Mouse (Mus musculus): Measurements from ENCODE around the gene Slc6a1.
"Not testable (repeated sequence)": the region's sequence is repeated elsewhere in the genome, so short reads cannot be mapped to it uniquely, and the experiment has no call there.

Gene Slc6a1

DNA sequence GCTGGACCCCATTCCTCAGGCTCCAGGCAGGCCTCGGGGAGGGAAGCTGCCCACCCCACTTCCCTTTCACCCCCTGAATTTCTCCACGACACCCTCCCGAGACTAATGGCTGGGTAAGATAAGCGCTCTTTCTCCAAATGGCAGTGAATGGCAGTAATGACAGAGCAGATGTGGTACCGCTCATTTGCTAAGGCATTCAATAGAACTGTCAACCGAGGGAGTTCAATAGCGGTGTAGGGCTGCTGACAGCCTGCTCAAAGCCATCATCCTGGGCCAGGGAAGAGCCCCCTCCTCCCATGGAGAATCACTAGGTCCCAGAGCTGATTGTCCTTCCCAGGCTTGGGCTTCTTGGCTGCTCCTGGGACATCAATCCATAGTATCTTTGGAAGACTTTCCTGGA, 6.7 kb downstream of the Slc6a1 start:
- intact Hi-C loops (cut with DNase I), result no loop called here

DNA sequence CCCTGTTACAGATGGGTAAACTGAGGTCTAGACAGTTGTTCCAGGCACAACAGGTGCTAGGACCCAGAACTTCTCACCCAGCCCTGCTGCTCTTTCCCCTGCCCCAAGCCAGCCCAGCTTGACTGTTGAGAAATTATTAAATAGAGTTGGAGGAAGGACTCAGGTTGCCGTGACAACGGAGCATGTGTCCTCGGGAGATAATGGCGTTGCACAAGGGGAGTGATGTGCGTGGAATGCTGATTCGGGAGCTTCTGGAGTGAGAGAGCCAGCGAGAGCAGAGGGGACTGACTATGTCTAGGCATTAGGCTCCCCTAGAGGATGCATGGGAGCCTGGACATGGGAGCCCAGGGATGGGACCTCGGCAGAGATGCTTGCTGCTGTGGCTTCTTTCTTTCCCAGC, 7.7 kb downstream of the Slc6a1 start:
- intact Hi-C loops (cut with DNase I), result no loop called here

DNA sequence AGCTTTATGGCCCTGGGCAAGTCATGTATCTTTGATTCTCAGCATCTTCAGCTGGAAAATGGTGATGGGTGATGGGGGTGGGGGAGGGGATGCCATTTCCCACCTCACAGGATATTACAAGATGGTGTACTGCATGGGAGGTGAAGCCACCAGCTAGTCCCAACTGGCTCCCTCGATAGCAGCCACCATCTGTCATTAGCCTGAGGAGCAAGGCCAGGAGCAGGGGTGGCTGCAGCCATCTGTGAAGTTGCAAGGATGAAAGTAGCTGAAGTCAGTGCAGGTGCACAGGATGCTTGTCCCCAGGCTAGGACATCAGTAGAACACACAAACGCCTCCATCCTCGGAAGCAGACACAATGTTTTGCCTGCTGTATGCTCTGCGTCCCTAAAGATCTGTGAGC, 8.5 kb downstream of the Slc6a1 start:
- intact Hi-C loops (cut with DNase I), result no loop called here

DNA sequence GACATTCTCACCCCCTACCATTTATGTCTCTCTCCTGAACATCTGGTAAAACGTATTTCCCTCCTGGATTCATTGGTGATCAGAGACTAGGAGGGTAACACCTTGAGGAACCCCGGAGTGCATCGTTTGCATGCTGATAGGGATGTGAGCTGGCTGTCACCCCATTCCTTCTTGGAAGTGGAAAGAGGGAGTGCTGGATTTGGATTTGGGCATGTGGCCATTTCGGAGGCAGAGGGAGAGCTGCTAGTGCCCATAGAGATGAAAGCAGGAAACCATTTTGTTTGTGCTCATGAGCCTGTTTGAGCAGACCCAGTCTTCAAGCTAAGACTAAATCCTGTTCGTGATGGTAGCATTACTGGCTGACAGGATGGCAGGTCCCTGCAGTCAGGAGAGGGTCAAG, 9.0 kb downstream of the Slc6a1 start:
- intact Hi-C loops (cut with DNase I), result no loop called here

DNA sequence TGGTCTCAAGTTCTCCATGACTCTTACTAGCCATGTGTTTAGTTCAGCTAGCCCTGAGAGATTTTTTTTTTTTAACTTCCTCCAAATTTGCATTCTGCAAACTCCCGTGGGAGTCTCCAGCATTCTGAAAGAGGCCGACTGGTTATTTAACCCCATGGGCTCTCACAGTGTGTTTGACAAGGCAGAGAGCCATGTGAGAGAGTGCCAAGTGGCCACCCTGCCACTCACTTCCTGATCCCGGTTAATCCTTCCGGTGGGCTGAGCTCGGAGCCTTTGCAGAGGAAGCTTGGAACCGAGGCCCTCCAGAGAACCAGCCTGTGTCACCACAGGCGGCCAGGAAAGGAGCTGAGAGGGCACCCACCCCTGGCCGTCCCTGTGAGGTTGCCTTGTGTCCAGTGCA, 11.1 kb downstream of the Slc6a1 start:
- intact Hi-C loops (cut with DNase I), result no loop called here

DNA sequence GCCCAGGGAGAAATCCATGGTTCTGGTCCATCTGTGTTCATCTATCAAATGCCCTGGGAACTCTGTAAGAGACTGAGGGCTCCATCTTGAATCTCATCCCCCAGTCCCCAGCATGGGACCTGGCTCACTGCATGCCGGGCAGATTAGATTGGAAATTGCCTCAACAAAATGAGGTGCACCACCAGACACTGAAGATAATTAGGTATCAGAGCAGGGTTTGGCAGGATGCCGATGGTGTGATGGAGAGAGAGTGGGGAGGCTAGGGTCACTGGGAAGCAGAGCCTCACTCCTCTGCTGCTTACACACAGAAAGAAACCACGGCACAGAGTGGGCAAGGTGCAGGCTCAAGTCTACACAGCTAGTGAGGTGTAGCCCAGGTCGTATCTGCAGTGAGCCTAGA, 12.7 kb downstream of the Slc6a1 start:
- intact Hi-C loops (cut with DNase I), result no loop called here

DNA sequence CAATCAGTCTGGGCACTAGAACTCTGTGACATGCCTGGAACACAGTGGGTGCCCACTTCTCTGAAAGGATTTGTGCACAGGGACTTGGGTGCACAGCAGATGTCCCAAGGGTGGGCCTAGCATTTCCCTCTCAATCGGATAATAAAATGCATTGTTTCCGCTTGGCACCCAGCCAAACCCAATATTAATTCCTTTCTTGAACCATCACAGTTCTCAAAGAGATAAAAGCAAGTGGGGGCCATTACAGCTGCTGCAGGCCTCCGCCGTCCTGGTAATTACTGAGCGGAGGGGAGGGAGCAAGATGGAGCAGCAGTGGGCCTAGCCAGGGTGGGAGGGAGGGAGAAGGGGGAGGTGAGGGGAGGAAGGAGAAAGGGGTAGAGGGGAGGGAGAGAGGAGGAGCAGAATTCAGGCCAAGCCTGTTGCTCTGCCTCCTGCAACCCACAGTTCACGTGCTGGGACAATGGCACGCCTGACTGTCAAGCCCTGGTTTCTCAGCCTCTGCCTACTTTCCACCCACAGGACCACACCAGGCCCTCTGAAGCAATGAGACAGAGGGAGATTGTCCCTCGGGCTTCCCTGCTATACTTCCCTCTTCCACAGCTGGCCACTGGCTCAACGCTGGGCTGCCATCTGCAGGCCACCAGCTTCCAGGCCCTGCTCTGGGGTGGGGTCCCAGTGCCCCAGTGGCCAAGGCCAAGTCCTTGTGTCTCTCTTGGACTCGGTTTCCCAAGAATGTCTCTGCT, 15.0 kb downstream of the Slc6a1 start:
- intact Hi-C loops (cut with DNase I), result no loop called here

DNA sequence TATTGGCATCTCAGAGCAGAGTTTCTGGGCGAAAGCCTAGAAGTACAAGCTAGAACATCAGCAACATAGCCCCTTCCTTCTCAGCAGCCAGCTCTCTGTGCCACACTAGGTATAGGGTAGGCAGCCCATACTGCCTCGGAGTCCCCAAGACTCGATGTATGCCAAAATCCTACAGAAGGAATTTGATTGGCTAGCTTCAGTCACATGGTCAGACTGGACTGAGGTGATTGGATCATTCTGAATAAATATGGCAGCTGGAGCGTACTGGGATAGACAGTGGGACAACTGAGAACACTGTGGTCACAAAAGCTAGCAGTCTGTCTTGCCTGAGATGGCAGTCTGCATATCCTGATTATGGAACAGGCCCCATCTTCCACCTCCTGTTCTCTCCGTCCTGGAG, 17.3 kb downstream of the Slc6a1 start:
- intact Hi-C loops (cut with DNase I), result no loop called here

DNA sequence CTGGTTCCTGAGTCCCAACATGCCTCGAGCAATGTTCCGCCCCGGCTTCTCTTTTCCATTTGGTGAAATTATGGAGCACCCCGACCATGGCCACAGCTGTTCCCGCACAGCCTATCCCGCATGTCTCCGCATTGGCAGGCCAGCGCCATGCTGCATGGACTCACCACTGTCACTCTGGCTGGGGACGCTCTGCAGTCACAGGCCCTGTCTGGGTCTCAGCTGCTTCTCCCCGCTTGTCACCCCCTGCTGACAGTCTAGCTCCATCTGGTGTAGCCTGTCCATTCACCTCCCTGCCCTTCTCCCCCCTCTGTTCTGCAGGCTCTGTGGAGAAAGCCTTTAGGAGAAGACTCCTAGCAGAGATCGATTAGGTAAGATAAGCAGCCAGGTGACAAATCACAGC, 18.3 kb downstream of the Slc6a1 start:
- intact Hi-C loops (cut with DNase I), result no loop called here

DNA sequence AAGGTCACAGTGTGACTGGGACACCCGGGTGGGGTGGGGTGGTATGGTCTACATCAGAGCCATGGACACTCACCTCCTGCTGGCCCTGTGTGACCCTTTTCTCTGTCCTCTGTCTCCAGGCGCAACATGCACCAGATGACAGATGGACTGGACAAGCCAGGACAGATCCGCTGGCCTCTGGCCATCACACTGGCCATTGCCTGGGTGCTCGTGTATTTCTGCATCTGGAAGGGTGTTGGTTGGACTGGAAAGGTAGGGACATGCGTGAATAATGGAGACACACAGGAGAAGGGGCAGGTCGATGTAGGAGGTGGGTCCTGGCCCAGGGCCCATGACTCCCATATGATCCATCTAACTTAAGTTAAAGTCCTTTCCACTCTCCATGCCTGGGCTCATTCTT, 22.2 kb downstream of the Slc6a1 start:
- intact Hi-C loops (cut with DNase I), result no loop called here

DNA sequence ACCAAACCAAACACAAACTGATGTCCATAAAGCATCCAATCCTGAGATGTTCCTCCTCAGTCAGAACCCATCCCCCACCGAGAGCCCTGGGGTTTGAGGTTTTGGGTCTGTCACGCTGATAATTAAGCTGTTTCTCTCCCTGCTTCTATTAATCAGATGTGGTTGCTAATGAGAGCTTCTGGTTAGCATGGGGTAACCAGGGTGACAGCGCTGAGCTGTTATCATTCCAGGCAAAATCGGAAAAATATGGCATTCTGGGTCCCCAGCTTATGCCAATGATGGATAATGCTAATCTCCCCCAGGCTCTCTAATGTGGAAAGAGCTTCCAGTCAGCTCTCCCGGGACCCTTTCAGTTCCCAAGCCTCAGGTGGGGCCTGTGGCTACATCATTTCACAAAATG, 38.1 kb downstream of the Slc6a1 start:
- intact Hi-C loops (cut with DNase I), result no loop called here

DNA sequence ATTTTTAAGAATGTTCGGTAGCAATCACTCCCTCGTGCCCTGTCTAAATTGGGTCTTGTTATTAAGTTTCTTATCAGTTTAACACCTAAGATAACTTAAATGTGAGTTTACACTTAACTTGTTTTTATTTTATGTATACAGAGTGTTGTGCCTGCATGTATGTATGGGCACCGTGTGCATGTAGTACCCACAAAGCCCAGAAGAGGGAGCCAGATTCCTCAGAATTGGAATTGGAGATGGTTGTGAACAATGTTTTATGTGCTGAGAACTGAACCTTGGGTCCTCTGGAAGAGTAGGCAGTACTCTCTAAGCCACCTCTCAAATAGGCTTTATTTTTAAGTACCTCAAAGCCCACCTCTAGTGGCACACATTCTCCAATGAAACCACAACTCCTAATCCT, 38.7 kb downstream of the Slc6a1 start:
- intact Hi-C loops (cut with DNase I), result no loop called here

DNA sequence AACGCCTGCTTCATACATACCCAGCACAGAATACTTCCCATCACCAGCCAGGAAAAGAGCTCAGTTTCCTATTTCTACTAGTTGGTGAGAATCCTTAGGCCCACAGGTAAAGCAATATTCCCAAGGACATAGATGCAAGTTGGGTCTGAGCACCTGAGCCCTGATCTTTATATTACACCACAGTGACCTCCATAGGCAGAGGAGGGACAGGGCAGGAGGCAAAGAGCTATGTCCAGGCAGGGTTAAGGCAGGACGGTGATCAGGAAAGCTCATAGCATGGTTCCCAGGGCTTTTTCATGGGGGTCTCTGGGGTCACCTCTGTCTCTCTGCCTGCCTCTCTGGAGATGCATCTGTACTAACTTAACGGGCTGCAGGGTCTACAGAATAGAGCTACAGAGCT, 40.5 kb downstream of the Slc6a1 start:
- intact Hi-C loops (cut with DNase I), result no loop called here

DNA sequence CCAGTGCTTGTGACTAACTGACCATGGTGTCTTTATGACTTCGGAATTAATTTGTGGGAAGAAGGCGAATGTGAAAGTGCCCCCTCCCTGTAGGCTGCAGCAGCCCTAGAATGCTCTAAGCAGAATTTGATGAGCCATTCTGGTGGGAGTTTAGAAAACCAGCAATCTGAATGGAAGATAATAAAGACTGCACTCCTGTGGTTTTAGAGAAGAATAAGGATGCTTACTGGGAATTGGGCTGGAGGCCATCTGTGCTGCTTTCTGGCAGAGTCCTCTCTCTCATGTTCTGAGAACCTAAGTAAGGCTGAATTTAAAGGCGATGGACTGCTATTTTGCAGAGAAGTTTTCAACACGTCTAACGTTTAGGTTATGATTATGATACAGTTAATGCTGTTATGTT, 42.4 kb downstream of the Slc6a1 start:
- intact Hi-C loops (cut with DNase I), result no loop called here

DNA sequence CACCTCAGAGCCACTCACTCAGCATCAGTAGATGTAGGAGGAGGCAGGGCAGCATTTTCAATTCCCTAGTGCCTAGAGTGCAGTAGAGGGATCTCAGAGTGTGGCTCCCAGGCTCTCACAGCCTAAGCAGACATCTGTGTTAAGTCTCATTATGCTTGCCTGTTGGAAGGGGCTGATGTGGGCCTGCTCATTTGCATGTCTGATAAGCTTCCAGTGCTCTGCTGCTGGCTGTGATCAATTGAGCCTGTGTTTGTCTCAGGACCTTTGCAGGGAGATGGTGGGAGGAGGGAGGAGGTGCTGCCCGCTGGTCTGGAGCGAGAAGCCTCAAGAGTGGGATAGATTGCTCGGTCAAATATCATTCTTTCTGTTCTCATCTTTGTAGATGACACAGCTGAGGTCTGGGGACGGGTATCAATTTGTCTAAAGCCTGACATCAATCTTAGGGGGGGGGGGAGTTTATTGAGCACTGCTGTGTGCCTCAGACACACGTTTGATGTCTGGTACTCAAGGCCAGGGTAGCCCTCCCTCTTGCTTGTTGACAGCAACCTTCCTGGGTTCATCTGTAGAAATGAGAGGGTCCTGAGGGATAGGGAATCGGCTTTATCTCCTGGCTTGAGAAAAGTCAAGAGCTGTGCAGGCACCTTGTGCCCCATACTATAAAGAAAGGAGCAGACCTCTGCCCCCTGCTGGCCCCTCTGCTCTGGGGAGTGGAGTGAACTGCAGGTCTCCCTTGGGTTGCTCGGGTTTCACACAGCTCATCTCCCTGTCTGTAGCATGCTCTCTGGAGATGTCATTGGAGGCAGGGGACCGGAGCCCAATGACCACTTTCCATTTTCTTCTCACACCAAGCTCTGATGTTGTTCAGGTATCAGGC, 47.4 kb downstream of the Slc6a1 start:
- intact Hi-C loops (cut with DNase I), result no loop called here

DNA sequence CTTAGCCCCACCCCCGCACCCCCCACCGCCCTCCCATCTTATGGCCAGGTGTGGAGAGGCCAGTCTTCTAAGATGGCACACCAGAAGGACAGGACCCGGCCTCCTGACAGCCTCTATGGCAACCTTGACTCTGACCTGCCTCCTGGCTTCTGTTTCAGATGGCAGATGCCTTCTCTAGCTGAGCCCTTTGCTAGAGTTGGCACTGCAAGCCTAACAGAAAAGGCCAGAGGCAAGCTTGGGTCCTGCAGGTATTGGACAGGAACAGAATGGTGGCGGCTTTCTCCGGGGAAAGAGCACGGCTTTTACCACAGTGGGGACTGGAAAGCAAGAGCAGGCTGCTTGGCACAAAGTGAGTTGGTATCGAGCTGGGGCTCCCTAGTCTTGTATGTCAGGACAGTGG, 49.5 kb downstream of the Slc6a1 start:
- intact Hi-C loops (cut with DNase I), result no loop called here

DNA sequence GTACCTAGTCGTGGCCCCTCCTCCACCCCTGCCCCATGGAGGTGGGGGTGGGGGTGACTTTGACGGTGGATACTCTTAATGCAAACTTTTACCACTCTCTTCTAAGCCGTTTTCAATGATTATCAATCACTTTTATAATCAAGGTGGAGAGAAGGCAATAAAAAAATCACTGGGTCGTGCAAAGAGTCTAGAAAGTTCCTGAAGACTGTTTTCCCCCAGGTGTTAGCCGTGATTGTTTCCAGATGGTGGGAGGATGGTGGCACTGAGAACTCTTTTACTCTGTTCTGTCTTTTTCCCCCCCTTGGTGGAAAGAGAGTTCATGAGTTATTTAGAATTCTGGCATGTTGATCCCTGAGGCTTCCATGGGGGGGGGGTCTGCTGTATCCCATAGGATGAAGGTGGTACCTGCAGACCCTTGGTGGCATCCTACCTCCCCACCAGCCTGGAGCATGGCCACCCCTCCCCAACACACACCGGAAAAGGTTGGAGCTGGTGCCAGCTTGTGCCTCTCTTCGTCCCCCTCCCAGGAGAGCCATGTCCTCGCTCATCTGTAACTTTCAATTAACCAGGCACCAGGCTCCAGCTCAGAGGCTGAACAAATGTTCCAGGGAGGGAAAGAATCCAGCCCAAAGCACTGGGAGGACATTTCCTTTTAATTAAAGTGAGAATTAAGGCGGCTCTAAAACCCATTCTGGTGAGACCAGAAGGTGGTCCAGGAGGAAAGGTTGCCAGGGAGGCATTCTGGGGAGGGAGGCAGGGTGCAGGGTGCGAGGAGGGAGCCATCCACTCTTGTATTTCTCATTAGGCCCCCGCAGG, 53.9 kb downstream of the Slc6a1 start:
- intact Hi-C loops (cut with DNase I), result no loop called here

DNA sequence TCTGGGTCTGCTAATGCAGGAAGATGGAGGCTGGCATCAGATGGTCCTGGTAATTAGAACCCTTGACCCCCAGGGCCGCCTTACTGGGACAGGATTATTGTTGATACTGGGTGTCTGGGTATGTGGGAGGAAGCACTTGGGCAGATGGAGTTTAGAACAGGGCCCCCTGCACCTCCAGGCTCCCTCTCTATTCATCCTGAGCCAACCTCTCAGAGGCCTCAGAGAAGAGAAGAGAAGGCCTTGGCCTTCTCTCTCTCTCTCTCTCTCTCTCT, 54.4 kb downstream of the Slc6a1 start:
- intact Hi-C loops (cut with DNase I), result no loop called here

DNA sequence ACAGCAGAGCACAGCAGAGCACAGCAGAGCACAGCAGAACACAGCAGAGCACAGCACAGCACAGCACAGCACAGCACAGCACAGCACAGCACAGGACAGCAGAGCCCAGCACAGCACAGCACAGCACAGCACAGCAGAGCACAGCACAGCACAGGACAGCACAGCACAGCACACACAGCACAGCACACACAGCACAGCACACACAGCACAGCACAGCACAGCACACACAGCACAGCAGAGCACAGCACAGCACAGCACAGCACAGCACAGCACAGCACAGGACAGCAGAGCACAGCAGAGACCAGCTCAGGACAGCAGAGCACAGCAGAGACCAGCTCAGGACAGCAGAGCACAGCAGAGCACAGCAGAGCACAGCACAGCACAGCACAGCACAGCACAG, 58.9 kb downstream of the Slc6a1 start:
- intact Hi-C loops (cut with DNase I), result not testable (repeated sequence)

DNA sequence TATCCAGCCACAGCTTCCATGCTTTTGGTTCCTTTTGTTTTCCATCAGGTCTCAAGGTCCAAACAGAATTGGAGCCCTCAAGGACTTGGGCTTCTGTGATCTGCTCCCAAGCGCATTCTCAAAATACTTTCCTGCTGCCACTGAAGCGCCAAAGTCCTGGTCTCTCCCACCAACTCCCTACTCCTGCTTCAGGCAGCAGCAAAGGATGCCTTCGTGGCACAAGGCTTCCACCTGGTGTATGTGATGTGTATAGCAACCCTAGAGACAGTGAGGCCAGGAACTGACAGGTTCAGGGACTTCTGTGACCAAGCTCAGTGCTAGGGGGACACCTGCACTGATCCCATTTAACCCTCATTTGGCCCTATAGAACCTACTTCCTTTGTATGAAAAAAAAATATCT, 61.3 kb downstream of the Slc6a1 start:
- intact Hi-C loops (cut with DNase I), result loop anchor here (2.0 kb wide), 1 partner anchor 255 kb away; no protein-coding TSS in a partner anchor

DNA sequence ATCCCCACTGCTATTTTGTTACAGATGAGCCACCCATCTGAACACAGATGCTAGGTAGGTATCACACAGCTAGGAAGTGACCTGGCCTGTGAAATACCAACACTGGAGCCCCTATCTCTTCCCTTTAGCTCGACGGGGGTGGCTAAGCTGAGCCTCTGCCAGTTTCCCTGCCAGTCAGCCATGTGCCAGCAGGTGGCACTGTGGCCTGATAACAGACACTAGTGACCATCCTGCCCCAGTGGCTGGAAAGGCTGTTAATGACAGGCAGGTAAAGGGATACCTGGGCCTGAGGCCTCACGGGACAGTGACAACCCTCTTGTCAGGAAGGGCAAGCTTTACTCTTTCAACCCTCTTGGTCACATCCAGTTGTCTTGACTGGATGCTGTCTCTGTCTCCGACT, 62.7 kb downstream of the Slc6a1 start:
- intact Hi-C loops (cut with DNase I), result loop anchor here (1.0 to 5.0 kb wide), 4 partner anchors 52 to 352 kb away; partner anchors contain the start of gene Hrh1

Measured in adrenal gland (tissue).